ENCODE assay signal across 10 mouse cellular contexts in genomic region chr4:126750863-126751555, GRCm38 (mm10). TPM values are rescaled to one million over a fixed set of nuclear protein-coding genes. Genes with fewer than 3 reads are reported as not detected.
DNase-seq lines count a peak whose midpoint lies in the region; ATAC-seq and TF ChIP-seq lines count a peak whose summit lies in the region.
"Had no signal": no experiment of that assay in that cellular context is flagged by ENCODE, and none has a peak within 500 bp of the region (broad histone marks: within the 10 kb centered on the region; RNA-seq: fewer than 3 reads in every experiment).

No protein-coding gene starts in this region.

- H3K27ac ChIP-seq in lung, embryonic 14.5 days (ENCODE audit: low read depth) = no peak overlapping the region
- no peak overlapping the region for H3K27ac ChIP-seq in embryonic facial prominence, embryonic 15.5 days (replicated peaks)
- H3K27ac ChIP-seq in hindbrain, embryonic 16.5 days (ENCODE audit: low read depth, low read length) = no peak overlapping the region; the same call in 1 of the 2 replicates
- no peak overlapping the region for H3K27ac ChIP-seq in neural tube, embryonic 13.5 days (replicated peaks)

- H3K36me3 ChIP-seq in lung, embryonic 14.5 days (ENCODE audit: insufficient read depth) = peaks cover 39% of the 10 kb centered on the region
- peaks cover 38% of the 10 kb centered on the region for H3K36me3 ChIP-seq in embryonic facial prominence, embryonic 15.5 days
- H3K36me3 ChIP-seq in hindbrain, embryonic 16.5 days (ENCODE audit: control insufficient read depth, insufficient read depth, low read length) = peaks cover 13% of the 10 kb centered on the region
- H3K36me3 ChIP-seq in neural tube, embryonic 13.5 days = peaks cover 40% of the 10 kb centered on the region

- TF ChIP-seq CTCF in lung, embryonic 14.5 days (IDR thresholded peaks at IDR 0.05; ENCODE audit: low read depth) = no peak

- H3K4me2 ChIP-seq in lung, embryonic 14.5 days = peak overlapping the region; percentile 93; the same call in 1 of the 2 replicates
- peak overlapping the region; percentile 98; the same call in 1 of the 2 replicates for H3K4me2 ChIP-seq in embryonic facial prominence, embryonic 15.5 days (replicated peaks)
- H3K4me2 ChIP-seq in hindbrain, embryonic 16.5 days (ENCODE audit: low read length) = peak overlapping the region; percentile 75
- H3K4me2 ChIP-seq in neural tube, embryonic 13.5 days = peak overlapping the region; percentile 90

- H3K27me3 ChIP-seq in lung, embryonic 14.5 days (ENCODE audit: insufficient read depth, low read length) = no peaks in the 10 kb centered on the region
- H3K27me3 ChIP-seq in embryonic facial prominence, embryonic 15.5 days = no peaks in the 10 kb centered on the region
- H3K27me3 ChIP-seq in hindbrain, embryonic 16.5 days (replicated peaks; ENCODE audit: control insufficient read depth, insufficient read depth, low read length) = no peaks in the 10 kb centered on the region
- no peaks in the 10 kb centered on the region for H3K27me3 ChIP-seq in neural tube, embryonic 13.5 days

- no peaks in the 10 kb centered on the region for H3K9me3 ChIP-seq in lung, embryonic 14.5 days (ENCODE audit: low read depth, low read length)
- H3K9me3 ChIP-seq in embryonic facial prominence, embryonic 15.5 days (replicated peaks) = no peaks in the 10 kb centered on the region
- H3K9me3 ChIP-seq in hindbrain, embryonic 16.5 days (ENCODE audit: control insufficient read depth, low read length) = no peaks in the 10 kb centered on the region
- H3K9me3 ChIP-seq in neural tube, embryonic 13.5 days = no peaks in the 10 kb centered on the region

- H3K4me1 ChIP-seq in lung, embryonic 14.5 days (ENCODE audit: insufficient read depth) = peaks cover 7% of the 10 kb centered on the region; the same call in 1 of the 2 replicates
- peaks cover 52% of the 10 kb centered on the region for H3K4me1 ChIP-seq in embryonic facial prominence, embryonic 15.5 days
- H3K4me1 ChIP-seq in hindbrain, embryonic 16.5 days (ENCODE audit: control insufficient read depth, insufficient read depth, low read depth, low read length) = peaks cover 47% of the 10 kb centered on the region
- peaks cover 57% of the 10 kb centered on the region for H3K4me1 ChIP-seq in neural tube, embryonic 13.5 days (replicated peaks)

- no peak overlapping the region for H3K9ac ChIP-seq in lung, embryonic 14.5 days
- no peak overlapping the region for H3K9ac ChIP-seq in embryonic facial prominence, embryonic 15.5 days
- peak overlapping the region; percentile 38; the same call in 1 of the 2 replicates for H3K9ac ChIP-seq in hindbrain, embryonic 16.5 days (ENCODE audit: low read depth, low read length)
- peak overlapping the region; percentile 91 for H3K9ac ChIP-seq in neural tube, embryonic 13.5 days

- 73% methylated on average over 8 of the region's 8 CpGs for WGBS in lung, embryonic 14.5 days
- 59% methylated on average over 8 of the region's 8 CpGs for WGBS in embryonic facial prominence, embryonic 15.5 days
- WGBS in hindbrain, embryonic 16.5 days = 78% methylated on average over 8 of the region's 8 CpGs
- 79% methylated on average over 8 of the region's 8 CpGs for WGBS in neural tube, embryonic 13.5 days

- DNase-seq in lung, embryonic 14.5 days = no peak
- no peak for DNase-seq in lung, postnatal 36 days
- DNase-seq in kidney, adult 9 months = no peak
- no peak for DNase-seq in kidney, adult 8-10 months

- ATAC-seq in lung, embryonic 14.5 days (ENCODE audit: insufficient read depth) = no peak
- no peak for ATAC-seq in embryonic facial prominence, embryonic 15.5 days (ENCODE audit: insufficient number of reproducible peaks, low FRiP score, low TSS enrichment, low read depth)
- no peak for ATAC-seq in hindbrain, embryonic 16.5 days
- ATAC-seq in neural tube, embryonic 13.5 days (ENCODE audit: low read depth) = no peak

- no peak overlapping the region for H3K4me3 ChIP-seq in lung, embryonic 14.5 days (ENCODE audit: low read depth, low read length)
- 0 out of 2 replicates have a peak overlapping the region, but pooled peaks have one; percentile 91 for H3K4me3 ChIP-seq in embryonic facial prominence, embryonic 15.5 days (replicated peaks)
- peak overlapping the region; percentile 90 for H3K4me3 ChIP-seq in hindbrain, embryonic 16.5 days (ENCODE audit: low read length)
- H3K4me3 ChIP-seq in neural tube, embryonic 13.5 days = peak overlapping the region; percentile 96
- H3K4me3 ChIP-seq: erythroblast, embryonic 14.5 days had no signal

RNA-seq across cellular contexts. Expression of gene Ncdn, which starts 2.2 kb away (rescaled TPM):
- polyA plus RNA-seq in lung, embryonic 14.5 days (2014; fragmentation: Nextera tagmentation; extraction: Ambion mirVana) = 28.7 and 30.4 TPM in 2 replicates
- polyA plus RNA-seq in embryonic facial prominence, embryonic 15.5 days (2015; fragmentation: Nextera tagmentation; extraction: Ambion mirVana) = 31.6 and 33.4 TPM in 2 replicates
- polyA plus RNA-seq in hindbrain, embryonic 16.5 days (2015; fragmentation: Nextera tagmentation; extraction: Ambion mirVana) = 159 and 170 TPM in 2 replicates
- 85.3 and 86.7 TPM in 2 replicates for polyA plus RNA-seq in neural tube, embryonic 13.5 days (2015; fragmentation: Nextera tagmentation; extraction: Ambion mirVana)

RNA-seq across cellular contexts. Expression of gene AU040320, which starts 2.3 kb away (rescaled TPM):
- polyA plus RNA-seq in lung, embryonic 14.5 days (2014; fragmentation: Nextera tagmentation; extraction: Ambion mirVana) = 20.9 and 23.1 TPM in 2 replicates
- polyA plus RNA-seq in embryonic facial prominence, embryonic 15.5 days (2015; fragmentation: Nextera tagmentation; extraction: Ambion mirVana) = 17.6 and 22.7 TPM in 2 replicates
- 35.0 and 39.4 TPM in 2 replicates for polyA plus RNA-seq in hindbrain, embryonic 16.5 days (2015; fragmentation: Nextera tagmentation; extraction: Ambion mirVana)
- 38.3 and 41.3 TPM in 2 replicates for polyA plus RNA-seq in neural tube, embryonic 13.5 days (2015; fragmentation: Nextera tagmentation; extraction: Ambion mirVana)

RNA-seq across cellular contexts. Expression of gene Tfap2e, which starts 15.0 kb away (rescaled TPM):
- polyA plus RNA-seq in lung, embryonic 14.5 days (2014; fragmentation: Nextera tagmentation; extraction: Ambion mirVana) = not detected in 2 replicates
- polyA plus RNA-seq in embryonic facial prominence, embryonic 15.5 days (2015; fragmentation: Nextera tagmentation; extraction: Ambion mirVana) = 0.60 and 1.1 TPM in 2 replicates
- polyA plus RNA-seq in hindbrain, embryonic 16.5 days (2015; fragmentation: Nextera tagmentation; extraction: Ambion mirVana) = 0.12 and 0.14 TPM in 2 replicates
- 0.18 TPM in 1 of 2 replicates, not detected in the other for polyA plus RNA-seq in neural tube, embryonic 13.5 days (2015; fragmentation: Nextera tagmentation; extraction: Ambion mirVana)
- polyA plus RNA-seq: erythroblast, embryonic 14.5 days; heart, embryonic 14.5 days; liver, embryonic 16.5 days had no signal

Comparison
In these comparisons a context has a peak if more than half of its experiments do, and no peak if none do; other contexts are left out.
1. H3K9ac ChIP-seq: peak in hindbrain, embryonic 16.5 days (single experiment) and neural tube, embryonic 13.5 days (single experiment); none in lung, embryonic 14.5 days (single experiment) and embryonic facial prominence, embryonic 15.5 days (single experiment).
2. Peak in every context shown above with its lines, with median percentiles within 50 percentile points of each other: H3K4me2 ChIP-seq.